Mouse (Mus musculus) forebrain, embryonic 15.5 days (tissue): ENCODE measurements at regions not wholly inside any gene's neighbourhood (a gene's known extent, or its start where the extent isn't known, plus 50 kb on each side); places are given as distances from the start of the nearest gene placed in this dataset.

Experiments used
- ATAC-seq: fragments of 200-750 bp; cut with Nextera tagmentation; replicated peaks from 2 replicates; pipeline ENCODE4 v1.8.0; 2017; ENCODE audit warnings: mild to moderate bottlenecking, moderate TSS enrichment, moderate library complexity
- H3K27ac ChIP-seq: fragments of 300-500 bp; sonication (generic); replicated peaks from 2 replicates; pipeline ENCODE4 v1.5.1; 2015; ENCODE audit warnings: mild to moderate bottlenecking, inconsistent platforms
- H3K27me3 ChIP-seq: fragments of 300-500 bp; sonication (generic); 2 replicates; pipeline ENCODE4 v1.6.1; 2015; ENCODE audit warnings: inconsistent platforms
- H3K36me3 ChIP-seq: fragments of 300-500 bp; sonication (generic); 2 replicates; pipeline ENCODE4 v1.6.1; 2015; ENCODE audit warnings: mild to moderate bottlenecking, inconsistent platforms
- H3K4me1 ChIP-seq: fragments of 300-500 bp; sonication (generic); 2 replicates; pipeline ENCODE4 v1.6.1; 2015; ENCODE audit warnings: inconsistent platforms
- H3K4me2 ChIP-seq: fragments of 300-500 bp; sonication (generic); replicated peaks from 2 replicates; pipeline ENCODE4 v1.6.1; 2015; ENCODE audit warnings: mild to moderate bottlenecking, inconsistent platforms
- H3K4me3 ChIP-seq: fragments of 300-500 bp; sonication (generic); 2 replicates; pipeline ENCODE4 v1.5.1; 2015; ENCODE audit warnings: mild to moderate bottlenecking, inconsistent platforms
- H3K9ac ChIP-seq: fragments of 300-500 bp; sonication (generic); replicated peaks from 2 replicates; pipeline ENCODE4 v1.6.1; 2015; ENCODE audit warnings: mild to moderate bottlenecking, inconsistent platforms
- H3K9me3 ChIP-seq: fragments of 300-500 bp; sonication (generic); 2 replicates; pipeline ENCODE4 v1.6.1; 2016; ENCODE audit warnings: inconsistent platforms
- WGBS: fragments of 180-500 bp; shearing (Covaris S2); methylation state at CpG from one replicate; pipeline ENCODE4 v1.1.7; 2015; ENCODE audit warnings: mixed read lengths; 5-methylcytosine and 5-hydroxymethylcytosine counted together

DNA sequence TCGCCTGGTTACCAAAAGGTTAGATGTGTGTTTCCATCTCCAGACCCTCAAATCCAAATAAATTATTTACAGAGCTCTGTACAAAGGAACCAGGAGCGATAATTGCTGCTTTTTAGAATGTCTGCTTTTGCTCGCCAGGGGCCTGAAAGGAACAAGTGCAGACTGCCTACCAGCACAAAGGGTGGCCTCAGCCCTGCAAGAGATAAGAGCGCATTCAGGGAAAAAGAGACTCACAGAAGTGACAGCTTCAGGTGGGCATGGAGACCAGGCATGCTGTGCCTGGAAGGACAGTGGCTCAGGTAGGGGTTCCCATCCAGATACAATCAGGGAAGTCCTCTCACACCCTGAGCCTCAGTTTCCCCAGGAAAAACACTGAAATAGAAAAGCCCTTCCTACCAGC is 114.0 kb upstream of the D7Ertd443e start:
- H3K27ac ChIP-seq: no peak overlapping the region
- no peaks in the 10 kb centered on the region for H3K9me3 ChIP-seq
- no peaks in the 10 kb centered on the region for H3K27me3 ChIP-seq
- H3K4me1 ChIP-seq: no peaks in the 10 kb centered on the region
- H3K4me3 ChIP-seq: no peak overlapping the region
- ATAC-seq: no peak
- no peaks in the 10 kb centered on the region for H3K36me3 ChIP-seq
- 29% methylated on average over 4 of the region's 4 CpGs for WGBS
- no peak overlapping the region for H3K4me2 ChIP-seq
- no peak overlapping the region for H3K9ac ChIP-seq

DNA sequence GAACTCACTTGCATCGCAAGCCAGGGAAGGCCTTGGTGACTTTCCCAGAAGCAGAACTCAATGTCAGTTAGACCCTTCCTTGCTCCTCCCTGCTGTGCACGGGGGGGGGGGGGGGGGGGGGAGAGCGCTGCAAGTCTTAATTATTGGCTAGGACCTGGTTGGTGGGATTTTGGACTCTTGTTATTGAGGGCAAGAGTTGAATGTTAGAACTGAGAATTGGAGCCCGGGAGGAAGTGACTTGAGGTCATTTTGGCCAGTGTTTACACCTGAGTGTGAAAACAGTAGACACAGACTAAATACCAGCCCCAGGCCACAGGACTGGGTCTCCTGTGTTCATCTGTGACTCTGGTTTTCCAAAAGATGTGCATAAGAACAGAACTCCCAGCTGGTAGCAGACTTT is 114.7 kb upstream of the D7Ertd443e start:
- H3K27me3 ChIP-seq: no peaks in the 10 kb centered on the region
- H3K4me1 ChIP-seq: no peaks in the 10 kb centered on the region
- no peak overlapping the region for H3K4me2 ChIP-seq
- ATAC-seq: no peak
- no peak overlapping the region for H3K27ac ChIP-seq
- H3K9me3 ChIP-seq: no peaks in the 10 kb centered on the region
- WGBS: 54% methylated on average over 3 of the region's 4 CpGs
- no peak overlapping the region for H3K4me3 ChIP-seq
- H3K36me3 ChIP-seq: no peaks in the 10 kb centered on the region
- no peak overlapping the region for H3K9ac ChIP-seq

DNA sequence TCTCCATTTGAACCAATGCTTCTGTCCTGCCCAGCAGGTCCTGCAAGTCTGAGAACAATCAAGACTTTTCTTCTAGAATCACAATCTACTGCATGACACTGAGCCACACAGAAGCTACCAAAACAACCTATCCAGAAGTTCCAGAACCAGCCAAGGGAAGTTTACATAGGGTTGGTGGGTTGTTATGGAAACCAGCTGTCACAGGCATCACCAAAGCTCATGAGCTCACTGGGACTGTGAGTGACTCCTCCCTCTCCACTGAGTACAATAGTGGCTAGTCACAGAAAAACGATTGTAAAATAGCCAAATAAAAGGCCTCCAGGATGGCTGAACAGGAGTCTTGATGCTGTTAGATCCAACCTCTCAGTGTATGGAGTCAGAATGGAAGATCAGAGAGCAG is 115.6 kb upstream of the D7Ertd443e start:
- no peak for ATAC-seq
- WGBS: 0% methylated on average over 1 of the region's 1 CpGs

DNA sequence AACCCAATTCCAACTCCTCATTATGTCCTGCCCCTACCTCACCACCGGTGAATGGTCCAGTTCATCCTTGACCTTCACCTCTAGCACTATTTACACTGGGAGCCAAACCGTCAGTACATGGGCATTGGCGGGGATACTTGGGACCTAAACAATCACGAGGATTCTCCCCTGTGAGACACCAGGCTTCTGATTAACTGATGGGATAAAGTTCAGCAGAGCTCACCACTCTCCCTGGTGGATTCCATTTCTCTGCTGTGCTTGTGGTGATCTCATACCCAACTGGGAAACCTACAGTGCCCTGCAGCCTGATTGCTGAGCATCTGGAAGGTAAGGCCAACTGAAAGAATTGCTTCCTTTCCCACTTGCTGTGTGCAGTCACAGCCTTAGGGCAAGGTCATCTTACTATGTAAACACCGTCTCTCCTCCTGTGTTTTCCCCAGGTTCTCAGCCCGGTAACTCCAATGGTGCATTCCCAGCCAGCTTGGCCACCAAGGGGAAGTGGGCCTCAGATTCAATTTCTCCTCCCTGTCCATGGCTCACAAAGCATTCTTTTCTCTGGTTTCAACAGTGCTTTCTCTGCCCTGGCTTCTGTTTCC is 125.0 kb upstream of the D7Ertd443e start:
- Histone ChIP-seq H3K27ac (no peak overlapping the region), H3K9me3 (no peaks in the 10 kb centered on the region), H3K27me3 (no peaks in the 10 kb centered on the region), H3K4me1 (no peaks in the 10 kb centered on the region), H3K36me3 (no peaks in the 10 kb centered on the region), H3K4me3 (no peak overlapping the region), H3K9ac (no peak overlapping the region), H3K4me2 (no peak overlapping the region)
- 82% methylated on average over 6 of the region's 6 CpGs for WGBS
- ATAC-seq: no peak

More for the DNA sequence above, 115.6 kb upstream of the D7Ertd443e start:
- no peaks in the 10 kb centered on the region for H3K9me3 ChIP-seq
- H3K27ac ChIP-seq: no peak overlapping the region
- H3K4me3 ChIP-seq: no peak overlapping the region
- H3K9ac ChIP-seq: no peak overlapping the region
- no peak overlapping the region for H3K4me2 ChIP-seq
- H3K4me1 ChIP-seq: no peaks in the 10 kb centered on the region
- H3K27me3 ChIP-seq: no peaks in the 10 kb centered on the region
- H3K36me3 ChIP-seq: no peaks in the 10 kb centered on the region

DNA sequence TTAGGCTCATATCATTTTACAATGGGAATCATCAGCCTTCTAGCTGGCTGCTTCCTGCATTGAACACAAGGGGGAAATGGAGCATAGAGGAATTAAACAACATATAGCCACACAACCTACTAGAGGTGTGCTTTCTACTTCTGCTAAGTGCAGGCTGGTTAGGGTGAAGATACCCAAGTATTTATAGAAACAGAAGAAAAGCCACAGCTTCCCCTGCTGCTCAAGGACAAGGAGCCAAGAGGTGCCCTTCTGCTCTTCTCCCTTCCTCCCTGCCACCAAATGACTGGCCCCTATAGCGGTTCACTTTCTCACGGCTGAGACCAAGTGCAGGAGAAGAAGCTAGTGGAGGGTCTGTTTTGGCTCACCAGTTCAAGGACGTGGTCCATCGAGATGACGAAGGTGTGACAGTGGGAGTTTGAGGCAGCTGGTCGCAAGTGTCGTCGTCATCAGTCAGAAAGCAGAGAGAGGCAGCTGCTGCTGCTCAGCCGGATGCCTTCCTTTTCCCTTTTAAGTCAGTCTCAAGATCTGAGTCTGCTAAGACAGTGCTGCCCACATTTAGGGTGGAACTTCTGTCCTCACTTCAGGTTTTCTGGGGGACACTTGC is 134.0 kb upstream of the D7Ertd443e start:
- Histone ChIP-seq H3K4me3 (no peak overlapping the region), H3K9ac (no peak overlapping the region), H3K36me3 (no peaks in the 10 kb centered on the region), H3K27ac (no peak overlapping the region), H3K4me1 (no peaks in the 10 kb centered on the region), H3K27me3 (no peaks in the 10 kb centered on the region), H3K4me2 (no peak overlapping the region), H3K9me3 (no peaks in the 10 kb centered on the region)
- ATAC-seq: no peak
- WGBS: 86% methylated on average over 9 of the region's 9 CpGs

DNA sequence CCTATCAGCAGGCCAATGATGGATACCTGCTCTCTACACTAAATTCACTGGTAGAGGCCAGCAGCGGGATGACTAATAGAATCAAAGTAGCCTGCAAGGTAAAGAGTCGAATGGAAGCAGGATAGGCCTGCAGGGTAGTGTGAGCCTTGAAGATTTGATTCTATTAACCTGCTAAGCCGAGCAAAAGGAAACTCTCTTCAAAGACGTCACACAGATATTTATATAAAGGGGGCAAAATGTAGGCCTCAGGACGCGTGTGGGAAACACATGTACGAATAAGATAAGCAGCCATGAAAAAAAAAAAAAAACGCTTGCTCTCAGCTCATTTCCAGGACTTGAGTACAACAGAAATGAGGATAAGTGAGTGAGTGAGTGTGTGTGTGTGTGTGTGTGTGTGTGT is 138.4 kb upstream of the D7Ertd443e start:
- WGBS: 87% methylated on average over 8 of the region's 8 CpGs
- ATAC-seq: no peak
- no peak overlapping the region for H3K27ac ChIP-seq
- H3K9me3 ChIP-seq: no peaks in the 10 kb centered on the region
- H3K9ac ChIP-seq: no peak overlapping the region
- H3K4me1 ChIP-seq: no peaks in the 10 kb centered on the region
- H3K27me3 ChIP-seq: no peaks in the 10 kb centered on the region
- H3K4me3 ChIP-seq: no peak overlapping the region
- H3K36me3 ChIP-seq: no peaks in the 10 kb centered on the region
- no peak overlapping the region for H3K4me2 ChIP-seq

DNA sequence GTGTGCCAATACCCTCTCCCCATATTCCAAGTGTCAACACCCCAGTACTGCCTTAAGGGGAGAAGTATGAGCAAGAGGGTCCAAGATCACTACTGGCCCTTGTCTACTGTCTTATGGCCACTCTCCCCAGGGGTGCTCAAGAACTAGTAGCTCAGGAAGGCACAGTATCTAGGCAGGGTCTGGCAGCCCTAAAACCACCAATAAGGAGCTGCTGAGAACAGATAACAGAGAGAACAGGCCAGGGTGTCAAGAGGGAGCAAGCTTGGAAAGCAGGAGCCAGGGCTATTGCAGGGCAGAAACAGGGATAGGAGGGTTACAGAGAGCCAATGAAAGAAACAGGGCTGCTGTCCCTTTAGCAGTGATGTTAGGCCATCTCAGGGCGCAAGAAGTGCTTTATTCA is 139.6 kb upstream of the D7Ertd443e start:
- ATAC-seq: no peak
- 88% methylated on average over 1 of the region's 1 CpGs for WGBS
- H3K4me2 ChIP-seq: no peak overlapping the region
- no peaks in the 10 kb centered on the region for H3K9me3 ChIP-seq
- no peak overlapping the region for H3K27ac ChIP-seq
- no peak overlapping the region for H3K9ac ChIP-seq
- H3K27me3 ChIP-seq: no peaks in the 10 kb centered on the region
- H3K4me1 ChIP-seq: no peaks in the 10 kb centered on the region
- H3K36me3 ChIP-seq: no peaks in the 10 kb centered on the region
- no peak overlapping the region for H3K4me3 ChIP-seq

DNA sequence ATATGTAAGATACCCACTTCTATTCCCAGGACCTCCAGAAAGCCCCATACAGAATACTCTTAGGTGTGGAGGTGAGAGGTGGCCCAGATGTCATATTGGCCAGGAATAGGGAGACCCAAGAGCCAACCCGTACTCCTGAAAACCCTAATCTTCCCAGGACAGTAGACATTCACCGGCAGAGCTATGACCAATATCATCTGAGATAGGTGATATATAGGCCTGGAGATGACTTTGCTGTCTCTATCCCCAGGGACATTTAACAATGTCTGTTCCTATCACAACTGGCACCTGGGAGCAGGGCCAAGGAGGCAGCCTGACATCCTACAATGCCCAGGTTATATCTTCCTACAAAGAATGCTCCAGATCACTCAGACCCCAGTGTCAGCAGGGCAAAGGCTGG is 140.0 kb upstream of the D7Ertd443e start:
- no peak for ATAC-seq
- no peaks in the 10 kb centered on the region for H3K36me3 ChIP-seq

DNA sequence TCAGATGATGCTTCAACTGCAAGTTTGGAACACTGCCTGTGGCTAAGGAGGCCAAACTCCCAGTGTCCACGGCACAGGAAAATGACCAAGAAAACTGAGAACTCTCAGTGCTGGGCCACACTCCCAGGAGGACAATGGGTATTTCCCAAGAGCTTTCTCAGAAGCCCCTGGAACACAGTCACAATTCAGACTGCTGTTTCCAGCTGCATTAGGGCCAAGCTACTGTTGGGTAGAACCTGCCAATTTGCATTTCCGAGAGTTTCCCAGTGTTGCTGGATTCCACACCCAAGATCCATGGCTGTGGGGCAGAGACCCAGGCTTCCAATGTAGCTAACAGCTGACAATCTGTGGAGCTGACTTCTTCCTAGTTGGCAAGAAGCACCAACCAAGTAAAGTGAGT is 141.9 kb upstream of the D7Ertd443e start:
- H3K27ac ChIP-seq: no peak overlapping the region
- H3K9ac ChIP-seq: no peak overlapping the region
- no peak for ATAC-seq
- H3K27me3 ChIP-seq: no peaks in the 10 kb centered on the region
- WGBS: 72% methylated on average over 2 of the region's 2 CpGs
- H3K4me1 ChIP-seq: no peaks in the 10 kb centered on the region
- H3K36me3 ChIP-seq: no peaks in the 10 kb centered on the region
- H3K4me2 ChIP-seq: no peak overlapping the region
- H3K9me3 ChIP-seq: no peaks in the 10 kb centered on the region
- H3K4me3 ChIP-seq: no peak overlapping the region

More for the DNA sequence above, 140.0 kb upstream of the D7Ertd443e start:
- Histone ChIP-seq H3K9ac (no peak overlapping the region), H3K9me3 (no peaks in the 10 kb centered on the region), H3K27ac (no peak overlapping the region), H3K4me1 (no peaks in the 10 kb centered on the region), H3K4me2 (no peak overlapping the region), H3K27me3 (no peaks in the 10 kb centered on the region), H3K4me3 (no peak overlapping the region)
- 100% methylated on average over 2 of the region's 2 CpGs for WGBS

DNA sequence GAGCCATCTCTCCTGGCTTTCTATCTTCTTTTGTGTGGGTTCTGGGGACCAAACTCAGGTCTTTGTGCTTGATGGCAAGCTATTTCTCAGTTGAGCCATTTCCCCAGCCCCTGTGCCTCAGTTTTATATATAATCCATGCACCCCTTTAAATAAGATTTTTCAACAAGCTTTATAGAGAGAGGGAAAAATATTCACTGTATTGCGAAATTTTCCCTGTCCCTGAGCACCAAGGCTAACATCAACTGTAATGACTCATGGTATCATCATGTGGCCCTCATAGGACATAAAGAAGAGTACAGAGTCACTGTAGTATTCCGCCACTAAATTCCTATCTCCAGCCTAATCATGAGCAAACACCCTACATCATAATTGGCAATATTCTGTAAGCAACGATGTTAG is 142.4 kb upstream of the Dock1 start:
- ATAC-seq: no peak
- Histone ChIP-seq H3K4me2 (no peak overlapping the region), H3K27ac (no peak overlapping the region), H3K4me3 (no peak overlapping the region), H3K36me3 (no peaks in the 10 kb centered on the region), H3K27me3 (no peaks in the 10 kb centered on the region), H3K9me3 (no peaks in the 10 kb centered on the region), H3K9ac (no peak overlapping the region), H3K4me1 (no peaks in the 10 kb centered on the region)
- 89% methylated on average over 3 of the region's 3 CpGs for WGBS

DNA sequence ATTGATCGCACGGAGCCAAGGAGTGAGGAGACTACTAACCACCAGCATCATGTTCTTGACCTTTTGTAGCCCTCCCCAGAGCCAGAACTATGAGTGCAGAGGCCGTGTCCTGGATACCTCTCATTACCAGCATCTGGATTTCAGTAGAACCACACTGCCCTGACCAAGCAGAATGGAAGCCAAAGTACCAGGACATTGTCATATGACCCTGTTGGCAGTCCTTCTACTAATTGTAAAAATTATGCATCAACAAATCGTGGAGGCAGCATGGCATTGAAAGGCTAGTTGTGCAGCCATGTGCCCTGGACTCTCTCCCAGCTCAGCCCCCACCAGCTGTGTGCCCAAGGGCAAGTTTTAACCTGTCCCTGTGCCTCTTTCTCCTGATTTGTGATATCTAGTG is 135.6 kb upstream of the Dock1 start:
- Histone ChIP-seq H3K4me1 (no peaks in the 10 kb centered on the region), H3K4me2 (no peak overlapping the region), H3K27ac (no peak overlapping the region), H3K27me3 (no peaks in the 10 kb centered on the region), H3K4me3 (no peak overlapping the region), H3K36me3 (no peaks in the 10 kb centered on the region), H3K9ac (no peak overlapping the region), H3K9me3 (no peaks in the 10 kb centered on the region)
- 80% methylated on average over 4 of the region's 4 CpGs for WGBS
- no peak for ATAC-seq

DNA sequence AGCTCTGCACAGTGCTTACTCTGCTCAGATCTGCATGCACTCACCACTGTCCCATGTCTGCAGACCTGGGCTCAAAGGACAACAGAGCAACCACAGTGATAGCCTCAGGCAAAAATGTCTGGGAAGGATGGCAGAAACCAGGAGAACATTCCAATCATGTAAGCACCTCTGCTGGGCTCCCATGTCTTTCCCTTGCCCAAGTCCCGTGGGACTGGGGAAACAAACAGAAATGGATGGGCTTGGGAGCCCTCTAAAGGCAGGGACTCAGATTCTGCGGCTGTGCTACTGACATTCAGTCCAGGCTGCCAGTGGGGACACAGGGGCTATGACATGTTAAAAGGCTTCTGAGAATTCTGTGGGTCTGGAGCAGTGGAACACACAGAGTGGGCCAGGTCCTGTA is 128.8 kb upstream of the Dock1 start:
- ATAC-seq: no peak
- 63% methylated on average over 2 of the region's 2 CpGs for WGBS
- Histone ChIP-seq H3K27ac (no peak overlapping the region), H3K27me3 (no peaks in the 10 kb centered on the region), H3K4me1 (no peaks in the 10 kb centered on the region), H3K9me3 (no peaks in the 10 kb centered on the region), H3K4me3 (no peak overlapping the region), H3K36me3 (no peaks in the 10 kb centered on the region), H3K4me2 (no peak overlapping the region), H3K9ac (no peak overlapping the region)

DNA sequence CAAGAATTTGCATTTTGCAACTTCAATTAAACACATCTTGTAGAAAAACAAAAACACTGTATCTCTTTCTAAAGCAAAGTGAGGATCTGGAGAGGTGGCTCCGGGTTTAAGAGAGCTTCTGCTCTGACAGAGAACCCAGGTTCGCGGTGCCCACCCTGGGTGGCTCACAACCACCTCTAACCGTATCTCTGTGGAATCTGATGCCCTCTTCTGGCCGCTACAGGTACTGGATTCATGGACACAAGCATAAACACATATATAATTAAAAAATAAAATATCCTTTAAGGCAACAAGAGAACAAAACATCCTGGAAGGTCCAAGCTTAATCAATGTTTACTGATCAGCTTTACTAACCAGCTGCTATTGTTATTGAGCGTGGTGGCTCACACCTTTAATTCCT is 124.3 kb upstream of the Dock1 start:
- Histone ChIP-seq H3K27me3 (no peaks in the 10 kb centered on the region), H3K36me3 (no peaks in the 10 kb centered on the region), H3K4me3 (no peak overlapping the region), H3K4me2 (no peak overlapping the region), H3K9ac (no peak overlapping the region), H3K4me1 (peaks cover 20% of the 10 kb centered on the region), H3K27ac (no peak overlapping the region), H3K9me3 (no peaks in the 10 kb centered on the region)
- WGBS: 85% methylated on average over 6 of the region's 6 CpGs
- ATAC-seq: no peak
